Mouse (Mus musculus): ENCODE data around the gene Pcyt1b.

Pcyt1b gene

GRCm38 (mm10) chrX:93732407-93732806 is 77.7 kb downstream of the Pcyt1b start:
- intact Hi-C loops (cut with DNase I) = no loop called here

GRCm38 (mm10) chrX:93732975-93733748 is 78.5 kb downstream of the Pcyt1b start:
- intact Hi-C loops (cut with DNase I) = no loop called here

- intact Hi-C loops (cut with DNase I) = no loop called here
Measured at GRCm38 (mm10) chrX:93749165-93749564, 94.5 kb downstream of the Pcyt1b start.

- intact Hi-C loops (cut with DNase I) = no loop called here
Measured at GRCm38 (mm10) chrX:93750566-93750965, 95.9 kb downstream of the Pcyt1b start.

- intact Hi-C loops (cut with DNase I) = no loop called here
Measured at GRCm38 (mm10) chrX:93755210-93755842, 100.7 kb downstream of the Pcyt1b start.

GRCm38 (mm10) chrX:93756867-93757455 is 102.3 kb downstream of the Pcyt1b start:
- intact Hi-C loops (cut with DNase I) = no loop called here

- intact Hi-C loops (cut with DNase I) = no loop called here
Measured at GRCm38 (mm10) chrX:93760770-93761169, 106.1 kb downstream of the Pcyt1b start.

- intact Hi-C loops (cut with DNase I) = no loop called here
Measured at GRCm38 (mm10) chrX:93789562-93789961, 134.9 kb downstream of the Pcyt1b start.

GRCm38 (mm10) chrX:93793168-93793567 is 138.5 kb downstream of the Pcyt1b start:
- intact Hi-C loops (cut with DNase I) = loop anchor here (5.0 kb wide), 1 partner anchor 99 kb away; no protein-coding TSS in a partner anchor
